Mouse (Mus musculus): ENCODE data around the gene Trim69.

- TF ChIP-seq MAX (IDR thresholded peaks at IDR 0.05) (no peak), CTCF (IDR thresholded peaks at IDR 0.05; ENCODE audit: control insufficient read depth, insufficient read depth, insufficient read length) (no peak), CEBPB (IDR thresholded peaks at IDR 0.05; ENCODE audit: low read depth) (no peak), MYOD1 (IDR thresholded peaks at IDR 0.05; ENCODE audit: control insufficient read depth, insufficient read length, low read depth) (no peak), USF1 (IDR thresholded peaks at IDR 0.05; ENCODE audit: low read depth) (no peak), MYOG (IDR thresholded peaks at IDR 0.05; ENCODE audit: control insufficient read depth, extremely low read depth, insufficient read length) (no peak)
Measured at GRCm38 (mm10) chr2:122140815-122141214, 19.7 kb upstream of the Trim69 start.
